Mouse (Mus musculus) embryonic fibroblast, embryonic 13.5 days (primary cell): ENCODE data around the gene Pfdn6.

Source experiments
- CTCF ChIP-seq: IDR thresholded peaks from 2 replicates; pipeline ENCODE4 v1.5.1; 2011; ENCODE audit warnings: mild to moderate bottlenecking, control low read depth, low read length, moderate library complexity, borderline replicate concordance; ENCODE audit not compliant: insufficient read depth
- POLR2A ChIP-seq: IDR thresholded peaks from 2 replicates; pipeline ENCODE4 v1.6.1; 2011; ENCODE audit warnings: low read depth, mild to moderate bottlenecking, control low read depth, low read length, moderate library complexity

DNA sequence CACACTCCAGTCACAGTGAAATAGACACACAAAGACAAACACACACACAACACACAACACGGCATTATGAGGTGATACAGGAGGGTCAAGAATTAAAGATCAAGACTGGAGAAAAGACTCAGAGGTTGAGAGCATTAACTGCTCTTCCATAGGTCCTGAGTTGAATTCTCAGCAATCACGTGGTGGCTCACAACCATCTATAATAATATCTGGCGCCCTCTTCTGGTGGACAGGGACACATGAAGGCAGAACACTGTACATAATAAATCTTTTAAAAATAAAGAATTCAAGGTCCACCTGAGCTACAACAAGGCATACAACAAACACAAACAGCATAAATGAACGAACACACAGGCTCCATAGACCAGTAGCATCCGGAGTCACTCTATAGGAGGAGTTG lies 28.8 kb upstream of the Pfdn6 start:
- TF ChIP-seq CTCF (no peak), POLR2A (no peak; the same call in 1 of the 2 replicates)
